Mouse (Mus musculus) testis, adult 2 months (tissue): ENCODE measurements around the gene Cutal. TPM values are rescaled to one million over a fixed set of nuclear protein-coding genes. Genes with fewer than 3 reads are reported as not detected.

ENCODE experiments used
- H3K27ac ChIP-seq: fragments of 200-500 bp; 2 replicates; pipeline ENCODE4 v1.5.1; 2012; ENCODE audit warnings: low read depth, low read length; ENCODE audit not compliant: control insufficient read depth, insufficient read depth
- H3K27me3 ChIP-seq: fragments of 200-500 bp; 2 replicates; pipeline ENCODE4 v1.6.1; 2012; ENCODE audit warnings: mild to moderate bottlenecking, low read length, moderate library complexity; ENCODE audit not compliant: control insufficient read depth, insufficient read depth
- H3K36me3 ChIP-seq: fragments of 200-500 bp; 2 replicates; pipeline ENCODE4 v1.6.1; 2012; ENCODE audit warnings: mild to moderate bottlenecking, low read length; ENCODE audit not compliant: control insufficient read depth, insufficient read depth
- H3K4me1 ChIP-seq: fragments of 200-500 bp; 2 replicates; pipeline ENCODE4 v1.6.1; 2012; ENCODE audit warnings: low read length; ENCODE audit not compliant: control insufficient read depth, insufficient read depth
- H3K4me3 ChIP-seq: fragments of 200-500 bp; 2 replicates; pipeline ENCODE4 v1.5.1; 2012; ENCODE audit warnings: low read depth, mild to moderate bottlenecking, low read length, moderate library complexity, mixed read lengths; ENCODE audit not compliant: control insufficient read depth
- CTCF ChIP-seq: fragments of 200-500 bp; IDR thresholded peaks from 2 replicates; pipeline ENCODE4 v1.5.1; 2012; ENCODE audit warnings: low read depth, mild to moderate bottlenecking, inconsistent platforms, low read length, moderate library complexity; ENCODE audit not compliant: control insufficient read depth, insufficient read depth, insufficient replicate concordance
- POLR2A ChIP-seq: fragments of 200-500 bp; IDR thresholded peaks from 2 replicates; pipeline ENCODE4 v1.6.1; 2012; ENCODE audit warnings: low read depth, mild to moderate bottlenecking, inconsistent platforms, low read length, moderate library complexity; ENCODE audit not compliant: control insufficient read depth
- polyA plus RNA-seq: library from polyadenylated mRNA; depleted of rRNA; stranded (reverse); fragments of >200 nt; gene quantifications from 2 replicates; pipeline ENCODE4 v1.2.3, GENCODE M21; 2012

Gene Cutal
- polyA plus RNA-seq, 1 experiment: 0.12 TPM

- Histone ChIP-seq H3K27me3 (no peaks in the 10 kb centered on the region), H3K27ac (no peak overlapping the region), H3K4me1 (no peaks in the 10 kb centered on the region), H3K4me3 (no peak overlapping the region), H3K36me3 (no peaks in the 10 kb centered on the region)
- TF ChIP-seq CTCF (no peak), POLR2A (no peak)
Measured at GRCm38 (mm10) chr2:34893950-34894349, 19.8 kb downstream of the Cutal start.

- Histone ChIP-seq H3K27ac (no peak overlapping the region), H3K4me1 (no peaks in the 10 kb centered on the region), H3K27me3 (no peaks in the 10 kb centered on the region), H3K36me3 (no peaks in the 10 kb centered on the region), H3K4me3 (no peak overlapping the region)
- no peak for TF ChIP-seq CTCF
- TF ChIP-seq POLR2A: no peak
Measured at GRCm38 (mm10) chr2:34895503-34896113, 21.4 kb downstream of the Cutal start.

DNA sequence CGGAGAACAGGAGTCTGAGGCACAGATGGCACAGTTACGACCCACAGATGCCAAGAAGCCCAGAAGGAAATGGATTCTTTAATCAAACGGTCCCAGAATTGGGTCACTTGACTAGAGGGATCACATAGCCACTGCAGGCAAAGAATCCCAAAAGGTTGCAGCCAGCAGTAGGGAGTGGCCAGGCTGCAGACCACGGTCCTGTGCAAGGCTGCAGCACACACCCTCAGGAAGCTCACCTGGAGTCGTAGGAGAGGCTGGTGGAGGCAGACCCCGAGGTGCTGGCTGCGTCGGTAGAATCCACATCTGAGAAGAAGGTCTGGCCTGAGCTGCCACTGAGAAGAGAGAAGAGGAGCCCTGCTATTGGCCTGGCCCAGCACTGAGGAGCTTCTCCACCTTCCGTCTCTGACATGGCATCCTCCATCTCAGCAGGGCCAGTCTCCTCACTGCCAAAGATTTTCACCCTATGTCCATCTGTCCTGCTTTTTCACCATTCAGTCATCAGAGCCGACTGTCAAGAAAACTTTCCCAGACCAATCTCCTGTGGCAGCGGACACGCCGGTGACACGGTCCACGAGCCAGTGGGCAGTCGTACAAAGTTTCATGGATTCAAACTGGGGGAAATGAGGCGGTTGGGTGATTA lies 22.7 kb downstream of the Cutal start:
- TF ChIP-seq POLR2A: no peak
- TF ChIP-seq CTCF: no peak
- Histone ChIP-seq H3K4me3 (no peak overlapping the region), H3K27me3 (no peaks in the 10 kb centered on the region), H3K36me3 (no peaks in the 10 kb centered on the region), H3K4me1 (no peaks in the 10 kb centered on the region), H3K27ac (no peak overlapping the region)

DNA sequence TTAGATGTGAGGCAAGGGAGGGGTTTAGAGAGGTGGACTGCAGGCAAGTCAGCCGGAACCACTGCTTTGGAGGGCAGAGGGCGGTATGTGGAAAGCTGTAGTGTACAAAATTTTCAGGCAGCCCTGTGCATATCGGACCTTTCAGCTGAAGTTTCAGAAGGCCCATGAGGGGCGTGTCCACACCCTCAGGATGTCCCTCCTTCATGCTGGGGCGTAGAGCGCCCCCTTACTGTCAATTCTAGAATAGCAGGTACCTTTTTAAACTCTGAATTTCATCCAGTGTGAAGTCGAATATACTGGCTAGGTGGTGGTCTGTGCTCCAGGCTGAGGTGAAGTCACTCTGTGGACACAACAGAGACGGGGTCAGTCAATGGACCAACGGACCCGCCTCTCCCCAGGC lies 23.6 kb downstream of the Cutal start:
- Histone ChIP-seq H3K4me3 (no peak overlapping the region), H3K4me1 (no peaks in the 10 kb centered on the region), H3K27me3 (no peaks in the 10 kb centered on the region), H3K27ac (no peak overlapping the region), H3K36me3 (no peaks in the 10 kb centered on the region)
- TF ChIP-seq POLR2A: no peak
- peak; percentile 67; the same call in 1 of the 2 replicates for TF ChIP-seq CTCF

- Histone ChIP-seq H3K4me3 (no peak overlapping the region), H3K27ac (no peak overlapping the region), H3K36me3 (no peaks in the 10 kb centered on the region), H3K27me3 (no peaks in the 10 kb centered on the region), H3K4me1 (peaks cover 6% of the 10 kb centered on the region)
- no peak for TF ChIP-seq CTCF
- TF ChIP-seq POLR2A: no peak
Measured at GRCm38 (mm10) chr2:34899682-34900081, 25.5 kb downstream of the Cutal start.

DNA sequence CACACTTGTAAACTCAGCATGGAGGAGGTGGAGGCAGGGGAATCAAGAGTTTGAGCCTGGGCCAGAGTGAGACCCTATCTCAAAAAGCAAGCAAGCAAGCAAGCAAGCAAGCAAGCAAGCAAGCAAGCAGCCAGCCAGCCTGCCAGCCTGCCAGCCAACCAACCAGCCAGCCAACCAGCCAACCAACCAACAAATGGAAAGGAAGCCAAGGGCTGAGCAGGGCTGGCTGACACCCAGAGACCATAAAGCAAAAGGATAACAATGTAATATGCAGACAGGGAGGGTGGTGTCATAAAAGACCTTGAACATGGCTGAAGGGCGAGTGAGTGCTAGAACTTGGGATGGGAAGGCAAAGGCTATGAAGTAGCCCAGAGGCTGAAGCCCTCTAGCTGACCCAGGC lies 26.2 kb downstream of the Cutal start:
- TF ChIP-seq POLR2A: no peak
- TF ChIP-seq CTCF: no peak
- H3K36me3 ChIP-seq: no peaks in the 10 kb centered on the region
- no peak overlapping the region for H3K27ac ChIP-seq
- peaks cover 12% of the 10 kb centered on the region for H3K4me1 ChIP-seq
- H3K4me3 ChIP-seq: no peak overlapping the region
- no peaks in the 10 kb centered on the region for H3K27me3 ChIP-seq

DNA sequence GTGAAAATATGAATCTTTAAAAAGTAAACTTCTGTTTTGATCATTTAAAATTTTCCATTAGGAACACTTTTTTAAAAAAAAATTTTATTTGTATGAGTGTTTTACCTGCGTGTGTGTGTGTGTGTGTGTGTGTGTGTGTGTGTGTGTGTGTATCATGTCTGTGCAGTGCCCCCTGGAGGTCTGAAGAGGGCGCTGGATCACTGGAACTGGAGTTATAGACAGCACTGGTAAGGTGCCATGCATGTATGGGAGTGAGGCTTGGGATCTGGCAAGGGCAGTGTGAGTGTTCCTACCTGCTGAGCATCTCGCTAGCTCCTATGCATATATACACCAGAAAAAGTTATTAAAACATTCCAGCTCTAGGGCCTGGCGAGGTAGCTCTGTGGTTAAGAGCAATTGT lies 27.5 kb downstream of the Cutal start:
- no peak for TF ChIP-seq POLR2A
- peak; percentile 16; the same call in 1 of the 2 replicates for TF ChIP-seq CTCF

GRCm38 (mm10) chr2:34902731-34903130 lies 28.5 kb downstream of the Cutal start:
- Histone ChIP-seq H3K36me3 (no peaks in the 10 kb centered on the region), H3K4me1 (peaks cover 19% of the 10 kb centered on the region), H3K27ac (no peak overlapping the region), H3K4me3 (no peak overlapping the region), H3K27me3 (no peaks in the 10 kb centered on the region)
- no peak for TF ChIP-seq CTCF

More for the DNA sequence above, 27.5 kb downstream of the Cutal start:
- Histone ChIP-seq H3K27me3 (no peaks in the 10 kb centered on the region), H3K4me1 (peaks cover 17% of the 10 kb centered on the region), H3K4me3 (no peak overlapping the region), H3K27ac (no peak overlapping the region), H3K36me3 (no peaks in the 10 kb centered on the region)
